ENCODE assay signal across 25 mouse cellular contexts in the genomic region with DNA sequence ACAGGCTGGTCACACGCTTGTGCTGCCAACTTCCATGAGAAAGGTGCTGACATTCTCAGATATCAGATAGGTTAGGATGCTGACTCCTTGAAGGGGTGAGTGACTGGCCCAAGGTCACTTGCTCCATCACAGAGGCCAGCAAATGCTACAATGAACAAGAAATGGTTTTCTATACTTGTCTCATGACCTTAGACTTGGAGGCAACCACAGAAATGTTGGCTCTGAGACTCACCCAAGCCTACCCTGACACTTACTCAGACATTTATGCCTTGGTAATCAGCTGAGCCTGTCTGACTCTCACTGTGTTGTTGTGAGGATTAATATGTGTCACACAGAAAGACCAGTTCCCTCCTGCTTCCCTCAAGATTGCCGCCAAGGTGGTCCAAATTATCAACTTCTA. TPM values are rescaled to one million over a fixed set of nuclear protein-coding genes. Genes with fewer than 3 reads are reported as not detected.
"Had no signal": no experiment of that assay in that cellular context is flagged by ENCODE, and none has a peak within 500 bp of the region (broad histone marks: within the 10 kb centered on the region; RNA-seq: fewer than 3 reads in every experiment).

No protein-coding gene starts in this region.

- DNase-seq: gastrocnemius, postnatal 14 days; gastrocnemius, postnatal 36 days; heart, adult 11 months; heart, adult 2 months; heart, postnatal 10 days; heart, postnatal 4 days; kidney, adult 18-20 months; kidney, adult 8-10 months; kidney, postnatal 10 days; kidney, postnatal 25 days; kidney, postnatal 4 days; left cerebral cortex, postnatal 4 days had no signal

- ATAC-seq: hindbrain, embryonic 16.5 days; inflammation-experienced regulatory T-cells, adult 6 months; intestine, embryonic 15.5 days; intestine, postnatal 0 days; liver, embryonic 12.5 days had no signal

- H3K27me3 ChIP-seq: hindbrain, embryonic 12.5 days; intestine, embryonic 15.5 days; limb, embryonic 13.5 days; limb, embryonic 15.5 days; liver, embryonic 12.5 days had no signal

RNA-seq across cellular contexts. Expression of a gene that starts 33.4 kb away (rescaled TPM):
- total RNA-seq: gastrocnemius, adult 18-20 months; gastrocnemius, adult 8-10 months; gastrocnemius, postnatal 14 days; gastrocnemius, postnatal 36 days; heart, adult 2 months; heart, postnatal 10 days; heart, postnatal 25 days; liver, adult 2 months had no signal
- polyA plus RNA-seq: heart, adult 2 months; limb, embryonic 11.5 days; liver, adult 2 months had no signal
